Mouse (Mus musculus) neural tube, embryonic 11.5 days (tissue): ENCODE results near the gene Srrd. TPM values are rescaled to one million over a fixed set of nuclear protein-coding genes. Genes with fewer than 3 reads are reported as not detected.

Source experiments
- ATAC-seq: fragments of 200-750 bp; cut with Nextera tagmentation; 2 replicates; pipeline ENCODE4 v1.8.0; 2017; ENCODE audit warnings: moderate number of reproducible peaks, mild to moderate bottlenecking, moderate TSS enrichment, moderate library complexity; ENCODE audit not compliant: insufficient read depth, low FRiP score, low TSS enrichment
- DNase-seq: peaks from one replicate; pipeline ENCODE4 v3.0.0-alpha.2; 2015; ENCODE audit warnings: low spot score
- H3K27ac ChIP-seq: fragments of 300-500 bp; sonication (generic); 2 replicates; pipeline ENCODE4 v1.5.1; 2014; ENCODE audit warnings: low read depth, mild to moderate bottlenecking, low read length
- H3K27me3 ChIP-seq: fragments of 300-500 bp; sonication (generic); 2 replicates; pipeline ENCODE4 v1.6.1; 2014; ENCODE audit warnings: mild to moderate bottlenecking, low read length, mixed read lengths; ENCODE audit not compliant: control insufficient read depth, insufficient read depth
- H3K36me3 ChIP-seq: fragments of 300-500 bp; sonication (generic); 2 replicates; pipeline ENCODE4 v1.6.1; 2014; ENCODE audit warnings: mild to moderate bottlenecking, low read length, moderate library complexity, mixed read lengths; ENCODE audit not compliant: control insufficient read depth, insufficient read depth
- H3K4me1 ChIP-seq: fragments of 300-500 bp; sonication (generic); 2 replicates; pipeline ENCODE4 v1.6.1; 2014; ENCODE audit warnings: low read length, mixed read lengths; ENCODE audit not compliant: control insufficient read depth, insufficient read depth
- H3K4me2 ChIP-seq: fragments of 300-500 bp; sonication (generic); 2 replicates; pipeline ENCODE4 v1.6.1; 2014; ENCODE audit warnings: low read depth, mild to moderate bottlenecking, moderate library complexity
- H3K4me3 ChIP-seq: fragments of 300-500 bp; sonication (generic); 2 replicates; pipeline ENCODE4 v1.5.1; 2014; ENCODE audit warnings: low read depth, low read length
- H3K9ac ChIP-seq: fragments of 300-500 bp; sonication (generic); 2 replicates; pipeline ENCODE4 v1.6.1; 2014; ENCODE audit warnings: mild to moderate bottlenecking, low read length
- H3K9me3 ChIP-seq: fragments of 300-500 bp; sonication (generic); 2 replicates; pipeline ENCODE4 v1.6.1; 2016; ENCODE audit warnings: low read length; ENCODE audit not compliant: control insufficient read depth
- WGBS: fragments of 180-500 bp; shearing (Covaris S2); extraction: QIAGEN DNeasy Blood & Tissue Kit; methylation state at CpG from one replicate; pipeline ENCODE4 v1.1.7; 2014; 5-methylcytosine and 5-hydroxymethylcytosine counted together
- polyA plus RNA-seq: library from polyadenylated mRNA; unstranded; fragments of >200 nt; fragmentation: Nextera tagmentation; extraction: Ambion mirVana; gene quantifications from 2 replicates; pipeline ENCODE4 v1.2.1, GENCODE M21; 2014

The Srrd gene
- 58.8 and 64.4 TPM in 2 replicates for polyA plus RNA-seq

DNA sequence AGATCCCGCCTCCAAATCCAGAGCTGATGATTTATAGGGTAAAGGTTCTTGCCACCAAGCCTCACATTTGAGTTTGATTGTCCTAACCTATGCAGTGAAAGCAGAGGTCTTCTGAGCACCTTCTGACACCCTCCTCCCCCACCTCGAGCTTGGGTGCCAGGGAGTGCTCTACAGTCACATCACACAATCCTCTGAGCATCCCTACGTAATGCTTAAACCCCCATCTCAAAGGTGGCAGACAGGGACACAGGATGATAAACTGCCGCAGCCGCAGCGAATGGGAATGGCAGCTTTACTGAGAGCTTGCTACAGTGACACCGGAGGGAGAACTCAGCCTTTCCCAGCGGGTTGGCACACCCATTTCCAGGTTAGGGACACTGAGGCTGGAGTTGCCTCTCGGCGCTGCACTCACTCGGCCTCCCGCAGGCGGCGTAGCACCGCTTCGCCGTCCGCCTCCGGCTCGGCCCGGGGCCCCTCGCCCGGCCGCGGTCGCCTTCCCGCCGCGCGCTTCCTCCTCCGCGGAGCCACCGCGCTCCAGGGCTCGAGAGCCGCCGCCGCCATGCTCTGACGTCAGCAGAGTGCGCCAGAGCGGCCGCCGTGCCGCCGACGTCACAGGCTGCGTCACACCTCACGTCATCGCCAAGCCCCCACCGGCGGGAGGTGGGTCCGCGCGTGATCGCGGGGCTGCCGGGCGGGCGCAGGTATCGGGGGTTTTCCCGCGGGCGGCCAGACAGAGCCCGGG, at the start of gene Srrd, which contains the start of gene Hps4:
Gene Srrd (minus strand): TSS at position 578 of the 742 bp plus-strand sequence.
Gene Hps4 (plus strand): TSS at position 621 of the 742 bp plus-strand sequence.
- peak; percentile 85 for DNase-seq
- Histone ChIP-seq H3K9ac (peak within 1 kb of the TSS; percentile 82), H3K4me3 (peak within 1 kb of the TSS; percentile 53), H3K4me2 (peak within 1 kb of the TSS; percentile 78), H3K4me1 (peaks cover 15% of the 10 kb centered on the region), H3K36me3 (peaks cover 8% of the 10 kb centered on the region), H3K9me3 (no peaks in the 10 kb centered on the region), H3K27me3 (no peaks in the 10 kb centered on the region), H3K27ac (no peak within 1 kb of the TSS)
- WGBS = 1% methylated on average over 64 of the region's 64 CpGs
- ATAC-seq = peak; percentile 68

GRCm38 (mm10) chr5:112391676-112392323, 49.0 kb upstream of the Srrd start:
- no peak overlapping the region for H3K4me3 ChIP-seq
- H3K9ac ChIP-seq = no peak overlapping the region
- WGBS = 73% methylated on average over 27 of the region's 27 CpGs
- DNase-seq (no peak), ATAC-seq (no peak)
- no peaks in the 10 kb centered on the region for H3K27me3 ChIP-seq
- H3K36me3 ChIP-seq = peaks cover 3% of the 10 kb centered on the region; the same call in 1 of the 2 replicates
- H3K9me3 ChIP-seq = no peaks in the 10 kb centered on the region
- H3K27ac ChIP-seq = no peak overlapping the region
- H3K4me2 ChIP-seq = no peak overlapping the region
- H3K4me1 ChIP-seq = 0 out of 2 replicates have a peak, but pooled peaks cover 5% of the 10 kb centered on the region

DNA sequence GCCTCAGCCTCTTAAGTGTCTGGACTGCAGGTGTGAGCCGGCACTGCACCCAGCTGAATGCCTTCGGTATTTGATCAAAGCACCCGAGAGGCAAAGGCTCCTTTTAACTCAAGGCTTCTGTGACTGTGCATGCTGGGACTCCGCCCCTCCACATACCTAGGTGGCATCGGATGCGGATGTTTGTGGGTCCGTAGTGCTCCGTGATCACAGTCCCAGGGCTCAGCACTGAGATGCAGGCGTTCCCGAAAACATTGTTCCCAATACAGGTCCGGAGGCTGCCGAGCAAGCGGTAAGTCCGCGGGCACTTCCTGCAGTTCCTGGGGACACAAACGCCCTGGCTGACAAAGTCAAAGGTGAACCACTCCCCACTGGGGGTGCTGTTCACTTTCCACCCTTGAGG, 48.2 kb upstream of the Srrd start:
- WGBS = 65% methylated on average over 16 of the region's 16 CpGs
- no peak for ATAC-seq

DNA sequence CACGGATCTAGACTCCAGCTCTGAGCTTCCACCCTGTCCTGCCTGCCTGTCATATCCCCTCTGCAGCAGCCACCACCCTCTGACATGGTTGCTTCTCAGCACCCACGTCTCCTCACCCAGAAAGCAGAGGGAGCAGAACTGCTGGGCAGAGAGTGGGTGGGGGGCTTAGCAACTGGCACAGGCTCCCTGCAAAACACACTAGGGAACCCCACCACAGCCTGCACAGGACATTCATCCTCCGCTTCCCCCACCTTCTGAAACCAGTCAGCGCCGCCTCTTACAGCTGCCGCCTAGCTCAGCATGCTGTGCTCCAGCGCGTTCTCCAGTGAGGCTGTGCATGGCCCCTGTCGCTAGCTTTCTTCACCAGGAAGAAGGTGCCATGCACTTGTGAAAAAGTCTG, 46.5 kb upstream of the Srrd start:
- no peaks in the 10 kb centered on the region for H3K9me3 ChIP-seq
- no peak for ATAC-seq
- H3K4me1 ChIP-seq = 0 out of 2 replicates have a peak, but pooled peaks cover 5% of the 10 kb centered on the region
- 0 out of 2 replicates have a peak overlapping the region, but pooled peaks have one; percentile 10 for H3K9ac ChIP-seq
- no peak for DNase-seq
- no peak overlapping the region for H3K4me3 ChIP-seq
- H3K27ac ChIP-seq = no peak overlapping the region
- H3K36me3 ChIP-seq = peaks cover 6% of the 10 kb centered on the region
- no peaks in the 10 kb centered on the region for H3K27me3 ChIP-seq
- no peak overlapping the region for H3K4me2 ChIP-seq
- WGBS = 74% methylated on average over 9 of the region's 9 CpGs

More for the DNA sequence above, 48.2 kb upstream of the Srrd start:
- H3K4me2 ChIP-seq = no peak overlapping the region
- no peak overlapping the region for H3K4me3 ChIP-seq
- H3K27ac ChIP-seq = no peak overlapping the region
- H3K9ac ChIP-seq = no peak overlapping the region
- no peaks in the 10 kb centered on the region for H3K9me3 ChIP-seq
- peaks cover 6% of the 10 kb centered on the region for H3K36me3 ChIP-seq
- DNase-seq = no peak
- no peaks in the 10 kb centered on the region for H3K27me3 ChIP-seq
- H3K4me1 ChIP-seq = 0 out of 2 replicates have a peak, but pooled peaks cover 5% of the 10 kb centered on the region

DNA sequence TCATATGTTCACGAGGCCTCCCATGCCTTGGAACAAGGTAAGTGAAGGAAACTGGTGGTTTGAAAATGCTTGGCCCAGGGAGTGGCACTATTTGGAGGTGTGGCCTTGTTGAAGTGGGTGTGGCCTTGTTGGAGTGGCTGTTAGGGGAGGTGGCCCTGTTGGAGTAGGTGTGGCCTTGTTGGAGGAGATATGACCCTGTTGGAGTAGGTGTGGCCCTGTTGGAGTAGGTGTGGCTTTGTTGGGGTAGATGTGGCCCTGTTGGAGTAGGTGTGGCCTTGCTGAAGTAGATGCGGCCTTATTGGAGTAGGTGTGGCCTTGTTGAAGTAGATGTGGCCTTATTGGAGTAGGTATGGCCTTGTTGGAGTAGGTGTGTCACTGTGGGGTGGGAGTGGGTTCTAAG, 43.1 kb upstream of the Srrd start:
- H3K27me3 ChIP-seq = no peaks in the 10 kb centered on the region
- no peak overlapping the region for H3K4me2 ChIP-seq
- DNase-seq (no peak), ATAC-seq (no peak)
- 78% methylated on average over 2 of the region's 2 CpGs for WGBS
- no peak overlapping the region for H3K4me3 ChIP-seq
- no peaks in the 10 kb centered on the region for H3K9me3 ChIP-seq
- peaks cover 6% of the 10 kb centered on the region for H3K36me3 ChIP-seq
- no peak overlapping the region for H3K9ac ChIP-seq
- H3K27ac ChIP-seq = no peak overlapping the region
- no peaks in the 10 kb centered on the region for H3K4me1 ChIP-seq

DNA sequence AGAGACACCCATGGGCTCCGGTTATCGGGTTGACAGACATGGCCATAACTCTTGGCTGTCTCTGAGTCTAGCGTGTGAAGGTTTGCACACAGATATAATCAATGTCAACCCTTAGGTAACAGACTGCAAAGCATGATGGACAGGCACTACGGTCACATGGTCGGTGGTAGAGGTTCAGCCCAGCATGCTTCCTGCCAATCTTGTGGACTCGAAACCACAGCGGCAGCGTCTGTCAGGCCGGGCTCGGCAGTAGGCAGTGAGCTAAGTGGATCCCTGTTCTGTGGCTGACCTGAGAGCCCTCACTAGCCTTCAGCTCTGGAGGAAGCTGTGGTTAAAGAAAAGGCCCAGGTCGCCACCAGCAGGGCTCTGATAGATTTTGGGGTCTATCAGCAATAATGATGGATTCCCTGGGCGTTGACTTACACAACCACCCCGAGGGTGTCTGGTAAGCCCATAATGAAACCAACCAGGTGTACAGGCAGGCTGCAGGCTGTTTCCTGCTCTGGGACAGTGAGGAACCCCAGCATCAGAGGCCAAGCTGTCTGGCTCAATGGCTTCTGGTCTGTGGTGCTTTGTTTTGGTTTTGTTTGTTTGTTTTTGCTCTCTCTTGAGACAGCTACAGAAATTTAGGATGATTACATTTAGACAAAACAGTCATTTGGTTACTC, 42.1 kb upstream of the Srrd start:
- no peaks in the 10 kb centered on the region for H3K27me3 ChIP-seq
- no peak overlapping the region for H3K4me2 ChIP-seq
- no peak overlapping the region for H3K27ac ChIP-seq
- no peak for ATAC-seq
- no peak overlapping the region for H3K9ac ChIP-seq
- 96% methylated on average over 13 of the region's 13 CpGs for WGBS
- H3K4me1 ChIP-seq = no peaks in the 10 kb centered on the region
- H3K36me3 ChIP-seq = peaks cover 3% of the 10 kb centered on the region; the same call in 1 of the 2 replicates
- H3K9me3 ChIP-seq = no peaks in the 10 kb centered on the region
- DNase-seq = no peak
- no peak overlapping the region for H3K4me3 ChIP-seq

DNA sequence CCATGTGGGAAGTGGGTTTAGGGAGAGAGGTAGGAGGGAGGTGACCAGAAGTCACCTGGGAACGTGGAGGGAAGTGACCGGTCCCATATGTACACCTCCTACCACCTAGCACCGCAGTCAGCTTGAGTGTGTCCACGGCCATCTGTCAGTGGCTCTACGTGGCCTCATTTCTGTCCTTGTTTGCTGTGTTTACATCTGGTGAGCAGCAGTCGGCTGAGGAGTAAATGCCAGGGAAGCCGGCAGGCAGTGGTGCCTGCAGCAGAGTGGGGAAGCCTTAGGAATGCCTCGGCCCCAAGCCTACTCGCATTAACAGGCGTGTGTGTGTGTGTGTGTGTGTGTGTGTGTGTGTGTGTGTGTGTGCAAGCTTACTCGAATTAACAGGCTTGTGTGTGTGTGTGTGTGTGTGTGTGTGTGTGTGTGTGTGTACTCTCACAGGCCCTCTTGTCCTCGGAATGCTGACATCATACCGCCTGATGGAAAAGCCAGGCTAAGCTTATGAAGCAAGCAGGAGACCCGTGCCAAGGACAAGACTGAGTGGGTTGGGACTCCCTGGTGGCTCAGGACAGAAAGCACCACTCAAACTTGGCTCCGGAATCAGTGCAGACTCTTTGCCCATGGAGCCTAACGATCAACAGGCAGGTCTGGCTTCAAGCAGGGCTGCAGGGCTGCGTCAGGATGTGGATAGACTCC, 39.9 kb upstream of the Srrd start:
- no peaks in the 10 kb centered on the region for H3K27me3 ChIP-seq
- no peak for ATAC-seq
- no peaks in the 10 kb centered on the region for H3K9me3 ChIP-seq
- DNase-seq = no peak
- no peaks in the 10 kb centered on the region for H3K4me1 ChIP-seq
- H3K27ac ChIP-seq = no peak overlapping the region
- peaks cover 3% of the 10 kb centered on the region; the same call in 1 of the 2 replicates for H3K36me3 ChIP-seq
- H3K4me3 ChIP-seq = no peak overlapping the region
- no peak overlapping the region for H3K4me2 ChIP-seq
- no peak overlapping the region for H3K9ac ChIP-seq
- WGBS = 74% methylated on average over 16 of the region's 17 CpGs

DNA sequence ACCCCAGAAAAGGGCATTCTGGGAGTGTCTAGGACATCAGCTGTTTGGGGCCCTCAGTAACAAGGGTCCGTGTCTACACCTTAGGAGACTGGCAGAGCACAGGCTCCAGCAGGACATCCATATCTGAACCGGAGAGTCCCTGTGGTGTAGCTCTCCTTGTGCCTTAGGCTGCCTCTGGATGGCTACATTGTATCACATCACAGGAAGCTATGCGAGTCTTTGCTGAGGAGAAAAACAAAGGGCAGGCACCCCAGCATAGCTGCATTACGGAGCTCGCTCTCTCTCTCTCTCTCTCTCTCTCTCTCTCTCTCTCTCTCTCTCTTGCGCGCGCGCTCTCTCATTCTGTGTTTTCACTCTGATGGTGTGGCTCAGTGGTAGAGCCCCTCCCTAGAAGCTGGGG, 39.2 kb upstream of the Srrd start:
- Histone ChIP-seq H3K9me3 (no peaks in the 10 kb centered on the region), H3K4me3 (no peak overlapping the region), H3K4me1 (no peaks in the 10 kb centered on the region), H3K27ac (no peak overlapping the region), H3K9ac (no peak overlapping the region), H3K27me3 (no peaks in the 10 kb centered on the region), H3K4me2 (no peak overlapping the region), H3K36me3 (peaks cover 3% of the 10 kb centered on the region; the same call in 1 of the 2 replicates)
- DNase-seq (no peak), ATAC-seq (no peak)
- WGBS = 80% methylated on average over 9 of the region's 9 CpGs
